Mouse (Mus musculus) C2C12 (cell line): ENCODE measurements around the gene Rc3h2.

ENCODE experiments used
- CEBPB ChIP-seq: IDR thresholded peaks from one replicate; pipeline ENCODE4 v1.6.1; 2011; ENCODE audit warnings: low read depth, mild to moderate bottlenecking, control low read depth, moderate library complexity
- CTCF ChIP-seq: IDR thresholded peaks from one replicate; pipeline ENCODE4 v1.5.1; 2011; ENCODE audit not compliant: control insufficient read depth, insufficient read depth, insufficient read length

- TF ChIP-seq CTCF (no peak), CEBPB (no peak)
These were observed 96.5 kb downstream of the Rc3h2 start, which contains the start of gene Olfr368 for GRCm38 (mm10) chr2:37326215-37326614.
